Mouse (Mus musculus): ENCODE data around the gene Smco3. TPM values are rescaled to one million over a fixed set of nuclear protein-coding genes. Genes with fewer than 3 reads are reported as not detected.

The Smco3 gene
- polyA plus RNA-seq, 1 experiment from 2014 or later: 0.19 TPM

- 45% methylated on average over 2 of the region's 2 CpGs for WGBS
- no peak for ATAC-seq (ENCODE audit: low FRiP score)
These were observed 9.7 kb upstream of the Smco3 start for GRCm38 (mm10) chr6:136844903-136845302.

GRCm38 (mm10) chr6:136837323-136837722 lies 2.1 kb upstream of the Smco3 start:
- Histone ChIP-seq H3K36me3 (no peaks in the 10 kb centered on the region), H3K4me1 (replicated peaks) (no peaks in the 10 kb centered on the region), H3K4me3 (no peak overlapping the region), H3K9ac (no peak overlapping the region), H3K27me3 (peaks cover 5% of the 10 kb centered on the region; the same call in 1 of the 2 replicates), H3K9me3 (no peaks in the 10 kb centered on the region), H3K27ac (no peak overlapping the region), H3K4me2 (no peak overlapping the region)
- WGBS: 82% methylated on average over 3 of the region's 3 CpGs
- no peak for ATAC-seq (ENCODE audit: low FRiP score)

More at GRCm38 (mm10) chr6:136844903-136845302, 9.7 kb upstream of the Smco3 start:
- H3K27ac ChIP-seq: no peak overlapping the region
- no peaks in the 10 kb centered on the region for H3K36me3 ChIP-seq
- no peak overlapping the region for H3K4me2 ChIP-seq
- no peaks in the 10 kb centered on the region for H3K9me3 ChIP-seq
- H3K27me3 ChIP-seq: peaks cover 2% of the 10 kb centered on the region; the same call in 1 of the 2 replicates
- H3K9ac ChIP-seq: no peak overlapping the region
- H3K4me1 ChIP-seq (replicated peaks): no peaks in the 10 kb centered on the region
- H3K4me3 ChIP-seq: no peak overlapping the region

GRCm38 (mm10) chr6:136831712-136832111 lies 3.5 kb downstream of the Smco3 start:
- H3K4me2 ChIP-seq: no peak overlapping the region
- no peaks in the 10 kb centered on the region for H3K9me3 ChIP-seq
- peaks cover 10% of the 10 kb centered on the region for H3K4me1 ChIP-seq (replicated peaks)
- no peaks in the 10 kb centered on the region for H3K36me3 ChIP-seq
- ATAC-seq (ENCODE audit: low FRiP score): no peak
- H3K4me3 ChIP-seq: no peak overlapping the region
- H3K27me3 ChIP-seq: peaks cover 23% of the 10 kb centered on the region
- no peak overlapping the region for H3K9ac ChIP-seq
- H3K27ac ChIP-seq: no peak overlapping the region
- 82% methylated on average over 5 of the region's 5 CpGs for WGBS

GRCm38 (mm10) chr6:136828681-136829080 lies 6.6 kb downstream of the Smco3 start:
- peak overlapping the region; percentile 66 for H3K9ac ChIP-seq
- peak overlapping the region; percentile 50 for H3K4me3 ChIP-seq
- H3K4me2 ChIP-seq: peak overlapping the region; percentile 62
- 36% methylated on average over 4 of the region's 4 CpGs for WGBS
- H3K27ac ChIP-seq: peak overlapping the region; percentile 92
- no peaks in the 10 kb centered on the region for H3K9me3 ChIP-seq
- peaks cover 15% of the 10 kb centered on the region for H3K4me1 ChIP-seq (replicated peaks)
- H3K27me3 ChIP-seq: peaks cover 22% of the 10 kb centered on the region
- ATAC-seq (ENCODE audit: low FRiP score): no peak
- H3K36me3 ChIP-seq: peaks cover 15% of the 10 kb centered on the region

- H3K4me1 ChIP-seq (replicated peaks): peaks cover 15% of the 10 kb centered on the region
- H3K9ac ChIP-seq: peak within 1 kb of the TSS; percentile 98
- peaks cover 22% of the 10 kb centered on the region for H3K27me3 ChIP-seq
- H3K36me3 ChIP-seq: peaks cover 17% of the 10 kb centered on the region
- H3K9me3 ChIP-seq: no peaks in the 10 kb centered on the region
- peak within 1 kb of the TSS; percentile 98 for H3K4me3 ChIP-seq
- H3K27ac ChIP-seq: peak within 1 kb of the TSS; percentile 92
- under 1% methylated on average over 45 of the region's 45 CpGs for WGBS
- ATAC-seq (ENCODE audit: low FRiP score): peak; percentile 100
- H3K4me2 ChIP-seq: peak within 1 kb of the TSS; percentile 68
These were observed 7.2 kb downstream of the Smco3 start, which contains the start of gene Wbp11 for GRCm38 (mm10) chr6:136827881-136828561. Gene Wbp11 (minus strand): TSS chr6:136828233.

- Histone ChIP-seq H3K4me2 (peak within 1 kb of the TSS; percentile 68), H3K36me3 (peaks cover 22% of the 10 kb centered on the region), H3K27ac (peak within 1 kb of the TSS; percentile 92), H3K9me3 (no peaks in the 10 kb centered on the region), H3K9ac (peak within 1 kb of the TSS; percentile 98), H3K27me3 (peaks cover 22% of the 10 kb centered on the region), H3K4me1 (replicated peaks) (peaks cover 15% of the 10 kb centered on the region), H3K4me3 (peak within 1 kb of the TSS; percentile 98)
- under 1% methylated on average over 34 of the region's 34 CpGs for WGBS
- no peak for ATAC-seq (ENCODE audit: low FRiP score)
These were observed 7.8 kb downstream of the Smco3 start, which contains the start of gene BC049715 for GRCm38 (mm10) chr6:136827516-136827880. Gene BC049715 (plus strand): TSS chr6:136827626.

GRCm38 (mm10) chr6:136827116-136827515 lies 8.1 kb downstream of the Smco3 start:
- Histone ChIP-seq H3K9me3 (no peaks in the 10 kb centered on the region), H3K36me3 (peaks cover 26% of the 10 kb centered on the region), H3K9ac (peak overlapping the region; percentile 98), H3K27me3 (peaks cover 22% of the 10 kb centered on the region), H3K4me2 (peak overlapping the region; percentile 68), H3K4me1 (replicated peaks) (peaks cover 15% of the 10 kb centered on the region), H3K4me3 (peak overlapping the region; percentile 98), H3K27ac (no peak overlapping the region)
- 22% methylated on average over 7 of the region's 7 CpGs for WGBS
- no peak for ATAC-seq (ENCODE audit: low FRiP score)

GRCm38 (mm10) chr6:136824987-136825386 lies 10.3 kb downstream of the Smco3 start:
- Histone ChIP-seq H3K36me3 (peaks cover 47% of the 10 kb centered on the region), H3K9ac (no peak overlapping the region), H3K9me3 (no peaks in the 10 kb centered on the region), H3K27me3 (0 out of 2 replicates have a peak, but pooled peaks cover under 1% of the 10 kb centered on the region), H3K4me2 (no peak overlapping the region), H3K4me1 (replicated peaks) (peaks cover 15% of the 10 kb centered on the region), H3K27ac (no peak overlapping the region), H3K4me3 (no peak overlapping the region)
- 95% methylated on average over 8 of the region's 8 CpGs for WGBS
- no peak for ATAC-seq (ENCODE audit: low FRiP score)

GRCm38 (mm10) chr6:136821086-136821485 lies 14.2 kb downstream of the Smco3 start:
- Histone ChIP-seq H3K9me3 (no peaks in the 10 kb centered on the region), H3K4me3 (no peak overlapping the region), H3K36me3 (peaks cover 84% of the 10 kb centered on the region), H3K9ac (no peak overlapping the region), H3K27ac (no peak overlapping the region), H3K4me1 (replicated peaks) (no peaks in the 10 kb centered on the region), H3K27me3 (no peaks in the 10 kb centered on the region), H3K4me2 (no peak overlapping the region)
- no peak for ATAC-seq (ENCODE audit: low FRiP score)
- 95% methylated on average over 17 of the region's 18 CpGs for WGBS

GRCm38 (mm10) chr6:136820381-136820780 lies 14.9 kb downstream of the Smco3 start:
- WGBS: 96% methylated on average over 21 of the region's 21 CpGs
- Histone ChIP-seq H3K27me3 (no peaks in the 10 kb centered on the region), H3K4me3 (no peak overlapping the region), H3K9me3 (no peaks in the 10 kb centered on the region), H3K9ac (no peak overlapping the region), H3K4me2 (no peak overlapping the region), H3K4me1 (replicated peaks) (no peaks in the 10 kb centered on the region), H3K27ac (no peak overlapping the region), H3K36me3 (peaks cover 90% of the 10 kb centered on the region)
- ATAC-seq (ENCODE audit: low FRiP score): no peak

- no peak for ATAC-seq (ENCODE audit: low FRiP score)
- Histone ChIP-seq H3K27me3 (no peaks in the 10 kb centered on the region), H3K4me1 (replicated peaks) (no peaks in the 10 kb centered on the region), H3K27ac (no peak overlapping the region), H3K9me3 (no peaks in the 10 kb centered on the region), H3K4me2 (no peak overlapping the region), H3K9ac (no peak overlapping the region), H3K4me3 (no peak overlapping the region), H3K36me3 (peaks cover 95% of the 10 kb centered on the region)
- 91% methylated on average over 3 of the region's 3 CpGs for WGBS
These were observed 17.7 kb downstream of the Smco3 start for GRCm38 (mm10) chr6:136817549-136817948.

- no peaks in the 10 kb centered on the region for H3K27me3 ChIP-seq
- H3K4me2 ChIP-seq: no peak overlapping the region
- no peak for ATAC-seq (ENCODE audit: low FRiP score)
- WGBS: 94% methylated on average over 21 of the region's 21 CpGs
- H3K4me3 ChIP-seq: no peak overlapping the region
- peaks cover 95% of the 10 kb centered on the region for H3K36me3 ChIP-seq
- H3K27ac ChIP-seq: no peak overlapping the region
- no peaks in the 10 kb centered on the region for H3K9me3 ChIP-seq
- H3K9ac ChIP-seq: no peak overlapping the region
- no peaks in the 10 kb centered on the region for H3K4me1 ChIP-seq (replicated peaks)
These were observed 18.4 kb downstream of the Smco3 start for GRCm38 (mm10) chr6:136816826-136817225.

- ATAC-seq (ENCODE audit: low FRiP score): no peak
- Histone ChIP-seq H3K9me3 (no peaks in the 10 kb centered on the region), H3K27ac (no peak overlapping the region), H3K9ac (no peak overlapping the region), H3K4me3 (no peak overlapping the region), H3K4me2 (no peak overlapping the region), H3K27me3 (no peaks in the 10 kb centered on the region), H3K36me3 (peaks cover 82% of the 10 kb centered on the region), H3K4me1 (replicated peaks) (no peaks in the 10 kb centered on the region)
- WGBS: 96% methylated on average over 7 of the region's 7 CpGs
These were observed 19.9 kb downstream of the Smco3 start for GRCm38 (mm10) chr6:136815381-136815780.

Measured in hindbrain, embryonic 13.5 days (tissue).